Mouse (Mus musculus): ENCODE results near the gene Slc15a5. TPM values are rescaled to one million over a fixed set of nuclear protein-coding genes. Genes with fewer than 3 reads are reported as not detected.

Slc15a5 gene
- polyA plus RNA-seq, 1 experiment, result not detected

DNA sequence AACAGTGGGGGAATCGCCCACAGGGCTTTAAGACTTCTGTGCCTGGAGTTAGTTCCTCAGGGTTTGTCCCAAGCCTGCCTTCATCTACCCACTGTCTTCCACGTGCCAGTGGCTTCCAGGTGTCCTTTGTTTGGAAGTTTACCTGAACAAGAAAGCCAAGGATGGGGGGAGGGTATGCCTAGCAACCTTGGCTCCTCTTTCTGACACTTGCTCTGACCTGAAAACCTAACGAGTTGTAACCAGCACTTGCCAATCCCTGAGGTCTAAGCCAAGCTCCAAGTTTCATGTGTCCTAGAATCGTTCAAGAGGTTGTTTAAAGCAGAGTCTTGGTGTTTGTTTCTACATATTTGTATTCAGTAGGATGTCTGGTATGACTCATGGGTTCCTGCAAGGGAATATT is 116.9 kb downstream of the Slc15a5 start:
- Histone ChIP-seq H3K36me3 (ENCODE audit: control insufficient read depth, insufficient read depth) (no peaks in the 10 kb centered on the region), H3K4me2 (ENCODE audit: low read depth) (no peak overlapping the region), H3ac (ENCODE audit: control insufficient read depth, insufficient read length) (no peak overlapping the region), H3K4me3 (no peak overlapping the region), H3K27me3 (ENCODE audit: control insufficient read depth, insufficient read depth, insufficient read length) (no peaks in the 10 kb centered on the region), H3K79me2 (ENCODE audit: control insufficient read depth, insufficient read depth) (no peaks in the 10 kb centered on the region)
- TF ChIP-seq POLR2AphosphoS2 (IDR thresholded peaks at IDR 0.05; ENCODE audit: insufficient read length, low read depth) (no peak), REST (IDR thresholded peaks at IDR 0.05; ENCODE audit: insufficient read depth, insufficient read length) (no peak), TCF3 (IDR thresholded peaks at IDR 0.05; ENCODE audit: insufficient read length, low read depth) (no peak), MYOG (IDR thresholded peaks at IDR 0.05; ENCODE audit: control insufficient read depth in 1 of 3, insufficient read depth in 1 of 3, insufficient read length in 2 of 3, low read depth in 2 of 3) (no peak)

GRCm38 (mm10) chr6:137960023-137960778 is 119.5 kb downstream of the Slc15a5 start:
- Histone ChIP-seq H3K36me3 (ENCODE audit: control insufficient read depth, insufficient read depth) (no peaks in the 10 kb centered on the region), H3K79me2 (ENCODE audit: control insufficient read depth, insufficient read depth) (no peaks in the 10 kb centered on the region), H3K27me3 (ENCODE audit: control insufficient read depth, insufficient read depth, insufficient read length) (no peaks in the 10 kb centered on the region), H3ac (ENCODE audit: control insufficient read depth, insufficient read length) (no peak overlapping the region), H3K4me3 (no peak overlapping the region), H3K4me2 (ENCODE audit: low read depth) (no peak overlapping the region)
- no peak for TF ChIP-seq USF1 (IDR thresholded peaks at IDR 0.05; ENCODE audit: low read depth)
- no peak for TF ChIP-seq POLR2A (IDR thresholded peaks at IDR 0.05; ENCODE audit: insufficient read length, low read depth)
- no peak for TF ChIP-seq TCF3 (IDR thresholded peaks at IDR 0.05; ENCODE audit: insufficient read length, low read depth)
- no peak for TF ChIP-seq MYOG (IDR thresholded peaks at IDR 0.05; ENCODE audit: control insufficient read depth in 1 of 3, insufficient read depth in 1 of 3, insufficient read length in 2 of 3, low read depth in 2 of 3)
- no peak for TF ChIP-seq CEBPB (IDR thresholded peaks at IDR 0.05; ENCODE audit: insufficient read depth, poor library complexity, severe bottlenecking)
- no peak for TF ChIP-seq E2F4 (IDR thresholded peaks at IDR 0.05; ENCODE audit: insufficient read depth)
- TF ChIP-seq TCF12 (IDR thresholded peaks at IDR 0.05; ENCODE audit: insufficient read depth, poor library complexity, severe bottlenecking), result no peak
- no peak for TF ChIP-seq REST (IDR thresholded peaks at IDR 0.05; ENCODE audit: insufficient read depth, insufficient read length)
- no peak for TF ChIP-seq SRF (IDR thresholded peaks at IDR 0.05; ENCODE audit: control insufficient read depth, insufficient read length, low read depth)
- TF ChIP-seq MAX (IDR thresholded peaks at IDR 0.05; ENCODE audit: low read depth), result no peak
- no peak for TF ChIP-seq POLR2AphosphoS2 (IDR thresholded peaks at IDR 0.05; ENCODE audit: insufficient read length, low read depth)

DNA sequence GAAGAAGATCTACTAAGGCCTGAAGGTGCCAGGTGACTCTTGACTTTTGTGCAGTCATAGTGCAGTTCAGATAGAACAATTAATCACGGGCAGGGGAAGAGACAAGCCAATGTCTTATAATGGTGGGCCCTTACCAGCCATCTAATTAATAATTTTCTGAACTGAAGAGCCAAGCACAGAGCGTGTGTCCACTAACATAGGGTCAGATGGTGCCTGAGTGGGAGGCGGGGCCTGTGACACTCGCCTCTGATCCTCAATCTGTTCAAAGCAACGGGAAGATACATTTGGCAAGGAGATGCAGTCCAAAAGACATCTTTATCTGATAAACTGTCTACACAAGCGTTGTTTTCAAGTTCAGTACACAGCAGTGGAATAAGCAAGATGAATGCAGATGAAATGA is 122.1 kb downstream of the Slc15a5 start:
- Histone ChIP-seq H3ac (ENCODE audit: control insufficient read depth, insufficient read length) (no peak overlapping the region), H3K27me3 (ENCODE audit: control insufficient read depth, insufficient read depth, insufficient read length) (no peaks in the 10 kb centered on the region), H3K36me3 (ENCODE audit: control insufficient read depth, insufficient read depth) (no peaks in the 10 kb centered on the region), H3K4me2 (ENCODE audit: low read depth) (no peak overlapping the region), H3K79me2 (ENCODE audit: control insufficient read depth, insufficient read depth) (no peaks in the 10 kb centered on the region), H3K4me3 (no peak overlapping the region)
- TF ChIP-seq SRF (IDR thresholded peaks at IDR 0.05; ENCODE audit: control insufficient read depth, insufficient read length, low read depth) (no peak), CEBPB (IDR thresholded peaks at IDR 0.05; ENCODE audit: insufficient read depth, poor library complexity, severe bottlenecking) (no peak), E2F4 (IDR thresholded peaks at IDR 0.05; ENCODE audit: insufficient read depth) (no peak), TCF3 (IDR thresholded peaks at IDR 0.05; ENCODE audit: insufficient read length, low read depth) (no peak), MYOG (IDR thresholded peaks at IDR 0.05; ENCODE audit: control insufficient read depth in 1 of 3, insufficient read depth in 1 of 3, insufficient read length in 2 of 3, low read depth in 2 of 3) (no peak), TCF12 (IDR thresholded peaks at IDR 0.05; ENCODE audit: insufficient read depth, poor library complexity, severe bottlenecking) (no peak), POLR2A (IDR thresholded peaks at IDR 0.05; ENCODE audit: insufficient read length, low read depth) (no peak), MAX (IDR thresholded peaks at IDR 0.05; ENCODE audit: low read depth) (no peak), USF1 (IDR thresholded peaks at IDR 0.05; ENCODE audit: low read depth) (no peak)

DNA sequence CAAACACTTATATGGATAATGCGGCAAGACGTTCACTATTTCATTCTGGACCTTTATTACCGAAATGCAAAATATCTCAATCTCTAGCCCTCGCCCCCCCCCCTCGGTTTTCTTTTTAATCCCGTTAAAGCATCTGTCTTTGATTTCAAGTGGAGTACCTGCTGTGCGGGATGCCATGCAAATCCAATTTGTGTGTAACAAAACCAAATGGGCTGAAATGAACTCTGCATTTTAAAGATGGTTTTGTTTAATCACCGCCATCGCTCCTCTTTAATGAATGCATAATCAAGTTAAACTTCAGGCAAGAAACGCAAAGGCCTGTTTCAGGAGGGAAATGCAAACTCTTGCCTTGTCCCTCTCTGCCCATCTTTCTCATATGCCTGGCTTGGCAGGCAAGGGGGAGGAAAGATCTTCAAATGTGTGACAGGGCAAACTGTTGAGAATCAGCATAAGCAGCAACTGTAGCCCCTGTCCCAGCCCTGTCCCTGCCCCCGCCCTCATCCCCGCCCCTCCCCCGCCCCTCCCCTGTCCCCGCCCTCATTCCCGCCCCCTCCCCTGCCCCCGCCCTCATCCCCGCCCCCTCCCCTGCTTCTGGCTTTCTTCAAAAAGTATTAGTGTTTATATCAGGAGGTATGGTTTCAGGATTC is 122.8 kb downstream of the Slc15a5 start:
- Histone ChIP-seq H3K36me3 (ENCODE audit: control insufficient read depth, insufficient read depth) (no peaks in the 10 kb centered on the region), H3K4me3 (no peak overlapping the region), H3K27me3 (ENCODE audit: control insufficient read depth, insufficient read depth, insufficient read length) (no peaks in the 10 kb centered on the region), H3K79me2 (ENCODE audit: control insufficient read depth, insufficient read depth) (no peaks in the 10 kb centered on the region), H3K4me2 (ENCODE audit: low read depth) (no peak overlapping the region), H3ac (ENCODE audit: control insufficient read depth, insufficient read length) (no peak overlapping the region)
- TF ChIP-seq CEBPB (IDR thresholded peaks at IDR 0.05; ENCODE audit: insufficient read depth, poor library complexity, severe bottlenecking) (no peak), MYOG (IDR thresholded peaks at IDR 0.05; ENCODE audit: control insufficient read depth in 1 of 3, insufficient read depth in 1 of 3, insufficient read length in 2 of 3, low read depth in 2 of 3) (no peak), MAX (IDR thresholded peaks at IDR 0.05; ENCODE audit: low read depth) (no peak), POLR2AphosphoS2 (IDR thresholded peaks at IDR 0.05; ENCODE audit: insufficient read length, low read depth) (no peak), USF1 (IDR thresholded peaks at IDR 0.05; ENCODE audit: low read depth) (no peak), TCF12 (IDR thresholded peaks at IDR 0.05; ENCODE audit: insufficient read depth, poor library complexity, severe bottlenecking) (no peak), SRF (IDR thresholded peaks at IDR 0.05; ENCODE audit: control insufficient read depth, insufficient read length, low read depth) (no peak), POLR2A (IDR thresholded peaks at IDR 0.05; ENCODE audit: insufficient read length, low read depth) (no peak), MYOD1 (IDR thresholded peaks at IDR 0.05; ENCODE audit: control insufficient read depth in 1 of 3, insufficient read length in 2 of 3, low read depth in 2 of 3) (no peak), TCF3 (IDR thresholded peaks at IDR 0.05; ENCODE audit: insufficient read length, low read depth) (no peak), REST (IDR thresholded peaks at IDR 0.05; ENCODE audit: insufficient read depth, insufficient read length) (no peak), E2F4 (IDR thresholded peaks at IDR 0.05; ENCODE audit: insufficient read depth) (no peak)
